In genomic region chr6:90422565-90422964, GRCm38 (mm10) we compare ENCODE assay signal across 8 mouse cellular contexts. TPM values are rescaled to one million over a fixed set of nuclear protein-coding genes. Genes with fewer than 3 reads are reported as not detected.
DNase-seq lines count a peak whose midpoint lies in the region; ATAC-seq and TF ChIP-seq lines count a peak whose summit lies in the region.

No protein-coding gene starts in this region.

- CTCF ChIA-PET in Patski (lab: Charles Lee), result interaction anchor here (0.9 to 1.7 kb wide), 9 partner anchors 12 to 745 kb away, joined by 3 to 7 read pairs (median 4); no protein-coding TSS in a partner anchor

- H3K27ac ChIP-seq in hindbrain, embryonic 14.5 days, result no peak overlapping the region; the same call in 1 of the 2 replicates

- peak overlapping the region; percentile 37 for H3K4me2 ChIP-seq in hindbrain, embryonic 14.5 days (replicated peaks)

- POLR2A ChIA-PET in Patski (lab: Charles Lee), result no interaction called here

- no peaks in the 10 kb centered on the region for H3K27me3 ChIP-seq in Patski
- 0 out of 2 replicates have a peak, but pooled peaks cover 6% of the 10 kb centered on the region for H3K27me3 ChIP-seq in hindbrain, embryonic 14.5 days (ENCODE audit: control insufficient read depth, insufficient read depth, low read length)

- in situ Hi-C loops in Patski (cut with MboI; ENCODE audit: low pct_unique_long_range_greater_than_20kb), result no loop called here

- peak overlapping the region; percentile 24 for H3K9ac ChIP-seq in hindbrain, embryonic 14.5 days

- no peaks in the 10 kb centered on the region for H3K36me3 ChIP-seq in hindbrain, embryonic 14.5 days (replicated peaks; ENCODE audit: control insufficient read depth, insufficient read depth)

- ATAC-seq in Patski, result peak; percentile 44
- peak; percentile 88 for ATAC-seq in hindbrain, embryonic 14.5 days (ENCODE audit: low FRiP score)

- WGBS in hindbrain, embryonic 14.5 days, result 2% methylated on average over 14 of the region's 14 CpGs

- H3K4me1 ChIP-seq in hindbrain, embryonic 14.5 days (replicated peaks; ENCODE audit: control insufficient read depth, insufficient read depth, low read length), result no peaks in the 10 kb centered on the region

- H3K9me3 ChIP-seq in hindbrain, embryonic 14.5 days (ENCODE audit: control insufficient read depth, low read length), result no peaks in the 10 kb centered on the region

- no peak for DNase-seq in Patski (ENCODE audit: low read depth, low spot score)
- DNase-seq in cerebellum, postnatal 10 days, result peak; percentile 90 to 92
- DNase-seq in frontal cortex, postnatal 25 days (ENCODE audit: low spot score in 2 of 2), result peak; percentile 60 to 74
- peak; percentile 86 for DNase-seq in hindbrain, embryonic 14.5 days (ENCODE audit: low spot score)
- DNase-seq in layer of hippocampus, postnatal 25 days (ENCODE audit: extremely low spot score in 1 of 2, low spot score in 1 of 2), result peak; percentile 61 to 80
- peak; percentile 84 for DNase-seq in lung, postnatal 25 days (ENCODE audit: low spot score)
- DNase-seq in retina, postnatal 1 day, result peak; percentile 91
- DNase-seq in urinary bladder, postnatal 14 days (ENCODE audit: low spot score), result peak; percentile 81

- peak; percentile 85 for TF ChIP-seq CTCF in Patski (IDR thresholded peaks at IDR 0.05)

- H3K4me3 ChIP-seq in hindbrain, embryonic 14.5 days (replicated peaks; ENCODE audit: low read length), result no peak overlapping the region

RNA-seq across cellular contexts. Expression of gene Cfap100, which starts 6.0 kb away (rescaled TPM):
- 6.1 TPM for polyA plus RNA-seq in Patski (2021)
- polyA plus RNA-seq in hindbrain, embryonic 14.5 days (2014; fragmentation: Nextera tagmentation; extraction: Ambion mirVana), result 5.6 and 5.7 TPM in 2 replicates
- 10 to 100 TPM in 1 of 2 experiments, 1 to 10 TPM in 1; 8.3 to 15.7 TPM for total RNA-seq in layer of hippocampus, postnatal 25 days (2021)

RNA-seq across cellular contexts. Expression of gene Klf15, which starts 39.8 kb away (rescaled TPM):
- polyA plus RNA-seq in Patski (2021), result 8.8 TPM
- 15.7 and 16.2 TPM in 2 replicates for polyA plus RNA-seq in hindbrain, embryonic 14.5 days (2014; fragmentation: Nextera tagmentation; extraction: Ambion mirVana)
- 10 to 100 TPM; 22.3 to 31.5 TPM for total RNA-seq in layer of hippocampus, postnatal 25 days (2021)

RNA-seq across cellular contexts. Expression of gene Zxdc, which starts 53.3 kb away (rescaled TPM):
- polyA plus RNA-seq in Patski (2021), result 39.8 TPM
- polyA plus RNA-seq in hindbrain, embryonic 14.5 days (2014; fragmentation: Nextera tagmentation; extraction: Ambion mirVana), result 17.1 and 17.7 TPM in 2 replicates
- 10 to 100 TPM; 28.5 to 31.5 TPM for total RNA-seq in layer of hippocampus, postnatal 25 days (2021)
